Mouse (Mus musculus): ENCODE results near the gene Rrp1.

DNA sequence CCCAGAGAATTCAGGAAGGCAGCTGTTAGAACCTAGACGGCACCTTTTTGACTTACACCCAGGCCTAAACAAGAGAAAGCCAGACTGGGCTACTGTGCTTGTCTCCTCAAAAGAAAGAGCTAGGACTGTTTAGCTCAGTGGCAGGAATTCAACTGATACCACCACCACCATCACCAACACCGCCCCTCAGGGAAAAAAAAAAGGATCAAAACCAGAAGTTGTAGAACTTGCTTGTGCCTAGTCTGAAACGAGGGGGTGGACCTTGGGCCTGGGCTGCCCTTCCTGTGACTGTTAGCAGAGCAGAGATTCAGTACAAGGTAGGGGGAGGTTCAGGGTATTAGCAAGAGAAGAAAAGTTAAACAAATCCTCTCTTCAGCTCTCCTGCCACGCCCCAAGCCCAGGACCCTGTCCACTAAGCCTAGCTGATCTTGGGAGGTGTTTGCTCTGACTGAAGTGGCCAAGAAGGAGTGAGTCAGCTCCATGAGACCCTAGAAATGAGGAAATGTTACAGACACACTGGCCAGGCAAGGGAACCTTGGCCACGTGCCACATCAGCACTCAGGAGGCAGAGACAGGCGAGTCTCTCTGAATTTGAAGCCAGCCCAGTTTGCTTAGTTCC is 13.4 kb upstream of the Rrp1 start:
- TF ChIP-seq ZNF384 (IDR thresholded peaks at IDR 0.05; ENCODE audit: low read depth, low read length), result no peak
- TF ChIP-seq HCFC1 (IDR thresholded peaks at IDR 0.05; ENCODE audit: borderline replicate concordance, insufficient read depth, low read length), result no peak
- TF ChIP-seq ZC3H11A (IDR thresholded peaks at IDR 0.05; ENCODE audit: borderline replicate concordance, low read depth, low read length), result no peak
- TF ChIP-seq CHD2 (IDR thresholded peaks at IDR 0.05; ENCODE audit: low read depth, low read length), result no peak

Data from ES-E14 (cell line).